Mouse (Mus musculus) stomach, postnatal 0 days (tissue): Measurements from ENCODE around the gene Ptprt.

Experiments
- CTCF ChIP-seq: IDR thresholded peaks from 2 replicates; pipeline ENCODE4 v1.5.1; 2016; ENCODE audit warnings: antibody characterized with exemption, low read depth, mild to moderate bottlenecking, moderate library complexity
- EP300 ChIP-seq: optimal IDR thresholded peaks from 2 replicates; pipeline ENCODE3; 2016; ENCODE audit warnings: antibody characterized with exemption

- TF ChIP-seq CTCF (no peak), EP300 (no peak)
Observed at GRCm38 (mm10) chr2:161961179-161962163, 699.5 kb downstream of the Ptprt start.
